Mouse (Mus musculus) stomach, postnatal 0 days (tissue): Measurements from ENCODE around the gene Krtap8-1. TPM values are rescaled to one million over a fixed set of nuclear protein-coding genes. Genes with fewer than 3 reads are reported as not detected.

Experiments used
- ATAC-seq: fragments of 200-750 bp; cut with Nextera tagmentation; 2 replicates; pipeline ENCODE4 v1.8.0; 2017; ENCODE audit not compliant: low FRiP score, low TSS enrichment
- DNase-seq: peaks from one replicate; pipeline ENCODE4 v3.0.0-alpha.2; 2016; ENCODE audit warnings: low spot score
- H3K27ac ChIP-seq: fragments of 300-500 bp; sonication (generic); replicated peaks from 2 replicates; pipeline ENCODE4 v1.5.1; 2014; ENCODE audit warnings: mild to moderate bottlenecking, control low read depth
- H3K27me3 ChIP-seq: fragments of 300-500 bp; sonication (generic); 2 replicates; pipeline ENCODE4 v1.6.1; 2014; ENCODE audit warnings: low read length; ENCODE audit not compliant: control insufficient read depth, insufficient read depth
- H3K36me3 ChIP-seq: fragments of 300-500 bp; sonication (generic); 2 replicates; pipeline ENCODE4 v1.6.1; 2014; ENCODE audit warnings: low read length, mixed read lengths; ENCODE audit not compliant: control insufficient read depth, insufficient read depth
- H3K4me1 ChIP-seq: fragments of 300-500 bp; sonication (generic); replicated peaks from 2 replicates; pipeline ENCODE4 v1.6.1; 2014; ENCODE audit warnings: antibody characterized with exemption; ENCODE audit not compliant: control insufficient read depth, insufficient read depth
- H3K4me2 ChIP-seq: fragments of 300-500 bp; sonication (generic); replicated peaks from 2 replicates; pipeline ENCODE4 v1.6.1; 2014; ENCODE audit warnings: low read depth, mild to moderate bottlenecking, control low read depth, moderate library complexity
- H3K4me3 ChIP-seq: fragments of 300-500 bp; sonication (generic); 2 replicates; pipeline ENCODE4 v1.5.1; 2014; ENCODE audit warnings: low read depth, low read length, control low read depth
- H3K9ac ChIP-seq: fragments of 300-500 bp; sonication (generic); 2 replicates; pipeline ENCODE4 v1.6.1; 2014; ENCODE audit warnings: mild to moderate bottlenecking, low read length, control low read depth, mixed read lengths
- H3K9me3 ChIP-seq: fragments of 300-500 bp; sonication (generic); 2 replicates; pipeline ENCODE4 v1.6.1; 2016; ENCODE audit warnings: low read length; ENCODE audit not compliant: control insufficient read depth
- CTCF ChIP-seq: IDR thresholded peaks from 2 replicates; pipeline ENCODE4 v1.5.1; 2016; ENCODE audit warnings: antibody characterized with exemption, low read depth, mild to moderate bottlenecking, moderate library complexity
- EP300 ChIP-seq: optimal IDR thresholded peaks from 2 replicates; pipeline ENCODE3; 2016; ENCODE audit warnings: antibody characterized with exemption
- WGBS: fragments of 180-500 bp; shearing (Covaris S2); extraction: QIAGEN DNeasy Blood & Tissue Kit; methylation state at CpG from one replicate; pipeline ENCODE4 v1.1.7; 2014; 5-methylcytosine and 5-hydroxymethylcytosine counted together
- polyA plus RNA-seq: library from polyadenylated mRNA; unstranded; fragments of >200 nt; fragmentation: Nextera tagmentation; extraction: Ambion mirVana; gene quantifications from 2 replicates; pipeline ENCODE4 v1.2.1, GENCODE M21; 2015

Gene Krtap8-1
- polyA plus RNA-seq, result not detected in 2 replicates

DNA sequence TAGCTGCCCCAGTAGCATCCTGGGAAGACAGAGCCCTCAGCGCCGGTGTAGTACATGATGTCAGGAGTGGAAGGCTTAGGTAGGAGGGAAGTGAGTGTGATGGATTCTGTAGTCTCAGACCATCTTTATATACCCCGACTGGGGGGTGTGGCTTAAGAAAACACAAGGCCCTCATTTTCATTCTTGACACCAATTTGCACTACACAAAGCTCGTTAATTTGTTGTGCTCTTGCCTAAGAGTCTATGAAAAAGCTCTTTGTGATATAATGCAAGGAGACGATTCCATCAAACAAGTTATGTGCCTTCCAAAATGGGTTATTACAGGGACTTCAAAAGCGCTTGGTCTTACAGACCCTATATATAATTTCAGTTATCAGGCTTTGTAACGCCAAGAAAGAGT, at the start of gene Krtap8-1:
TSS of gene Krtap8-1 (minus strand) at position 101 of the 400 bp plus-strand sequence.
- H3K4me2 ChIP-seq, result no peak within 1 kb of the TSS
- DNase-seq (no peak), ATAC-seq (no peak)
- no peaks in the 10 kb centered on the region for H3K9me3 ChIP-seq
- TF ChIP-seq CTCF, result no peak
- WGBS, result 84% methylated on average over 7 of the region's 7 CpGs
- no peak within 1 kb of the TSS for H3K9ac ChIP-seq
- no peak within 1 kb of the TSS for H3K4me3 ChIP-seq
- H3K36me3 ChIP-seq, result no peaks in the 10 kb centered on the region
- no peaks in the 10 kb centered on the region for H3K4me1 ChIP-seq
- no peak within 1 kb of the TSS for H3K27ac ChIP-seq
- no peaks in the 10 kb centered on the region for H3K27me3 ChIP-seq

DNA sequence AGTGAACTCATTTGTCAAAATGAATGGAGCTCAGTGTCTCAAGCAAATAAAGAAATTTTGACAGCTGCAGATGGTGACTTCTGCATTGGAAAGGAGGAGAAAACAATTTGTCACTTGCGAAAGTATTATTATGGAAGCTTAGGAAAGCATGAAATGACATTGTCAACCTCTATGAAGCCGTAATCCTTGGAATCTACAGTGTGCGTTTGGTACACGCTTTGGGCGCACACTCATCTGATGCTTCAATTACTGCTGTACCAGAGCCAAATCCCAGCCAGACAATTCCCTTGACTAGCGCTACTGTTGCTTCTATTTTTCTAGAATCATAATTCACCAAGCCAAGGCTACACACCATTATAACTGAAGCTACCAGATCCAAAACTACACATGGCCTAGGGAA, 49.6 kb upstream of the Krtap8-1 start:
- whole genome bisulfite sequencing, result 75% methylated on average over 6 of the region's 6 CpGs
- Histone ChIP-seq H3K27me3 (no peaks in the 10 kb centered on the region), H3K9me3 (no peaks in the 10 kb centered on the region), H3K36me3 (no peaks in the 10 kb centered on the region), H3K4me3 (no peak overlapping the region), H3K4me2 (no peak overlapping the region), H3K27ac (no peak overlapping the region), H3K9ac (no peak overlapping the region), H3K4me1 (no peaks in the 10 kb centered on the region)
- ATAC-seq (no peak), DNase-seq (no peak)
- TF ChIP-seq EP300 (no peak), CTCF (no peak)

DNA sequence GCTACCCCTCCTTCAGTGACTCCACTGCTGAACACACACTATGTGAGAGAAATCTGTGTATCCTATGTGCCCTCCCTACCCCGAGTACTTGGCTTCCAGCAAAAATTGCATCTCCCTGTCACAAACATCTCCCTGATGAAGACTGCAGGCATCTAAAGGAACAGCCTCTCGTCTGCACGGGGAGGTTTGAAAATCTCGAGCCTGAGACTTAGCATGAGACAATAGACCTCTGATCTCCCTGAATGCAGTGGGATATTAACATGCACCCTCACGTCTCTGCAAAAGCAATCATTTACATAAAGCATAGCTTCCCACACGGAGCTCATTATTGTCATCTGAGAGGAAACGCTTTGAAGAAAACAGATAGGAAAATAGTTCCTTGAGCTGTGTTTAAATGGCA, 42.8 kb upstream of the Krtap8-1 start:
- no peak for DNase-seq
- no peak overlapping the region for H3K27ac ChIP-seq
- H3K27me3 ChIP-seq, result no peaks in the 10 kb centered on the region
- H3K36me3 ChIP-seq, result no peaks in the 10 kb centered on the region
- no peaks in the 10 kb centered on the region for H3K4me1 ChIP-seq
- no peak overlapping the region for H3K4me2 ChIP-seq
- no peak for TF ChIP-seq EP300
- TF ChIP-seq CTCF, result no peak
- WGBS, result 37% methylated on average over 7 of the region's 7 CpGs
- no peak for ATAC-seq
- no peaks in the 10 kb centered on the region for H3K9me3 ChIP-seq
- H3K9ac ChIP-seq, result no peak overlapping the region
- H3K4me3 ChIP-seq, result no peak overlapping the region

DNA sequence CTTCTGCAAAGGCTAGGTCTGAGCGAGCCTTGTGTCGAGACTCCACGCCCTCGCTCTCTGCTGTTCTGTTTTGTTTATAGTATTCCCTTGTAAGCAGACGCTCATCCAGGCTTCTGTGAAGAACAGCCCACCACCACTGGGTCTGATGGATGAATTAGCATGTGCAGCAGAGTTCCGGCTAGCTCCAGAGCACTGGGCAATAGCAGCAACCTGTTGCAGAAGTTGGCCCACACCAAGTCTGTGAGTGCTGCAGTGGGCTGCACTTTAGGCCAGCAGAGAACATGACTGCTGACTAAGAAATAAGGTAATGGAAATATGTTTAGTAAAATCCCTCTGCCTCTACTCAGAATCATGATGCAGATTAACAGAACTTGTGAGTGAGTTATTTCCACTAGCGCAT, 42.1 kb upstream of the Krtap8-1 start:
- TF ChIP-seq CTCF (no peak), EP300 (no peak)
- Histone ChIP-seq H3K4me1 (no peaks in the 10 kb centered on the region), H3K27me3 (no peaks in the 10 kb centered on the region), H3K36me3 (no peaks in the 10 kb centered on the region), H3K4me2 (no peak overlapping the region), H3K9me3 (no peaks in the 10 kb centered on the region), H3K27ac (no peak overlapping the region), H3K9ac (no peak overlapping the region), H3K4me3 (no peak overlapping the region)
- ATAC-seq (no peak), DNase-seq (no peak)
- WGBS, result 39% methylated on average over 7 of the region's 7 CpGs

DNA sequence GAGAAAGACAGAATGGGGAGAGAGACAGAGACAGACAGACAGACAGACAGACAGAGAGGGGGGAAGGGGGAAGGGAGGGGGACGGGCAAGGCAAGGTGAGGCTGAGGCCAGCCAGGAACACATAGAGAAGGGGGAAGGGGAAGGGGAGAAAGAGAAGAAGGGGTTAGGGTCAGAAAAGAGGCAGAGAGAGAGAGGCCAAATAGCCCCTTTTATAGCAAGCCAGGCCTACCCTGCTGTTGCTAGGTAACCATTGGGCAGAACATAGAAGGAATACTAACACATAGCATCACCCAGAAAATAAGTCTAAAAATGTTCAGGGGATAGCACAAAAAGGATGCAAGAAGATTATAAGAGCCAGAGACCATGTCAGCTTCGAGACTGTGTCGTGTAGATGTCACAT, 40.6 kb upstream of the Krtap8-1 start:
- Histone ChIP-seq H3K9ac (no peak overlapping the region), H3K4me1 (no peaks in the 10 kb centered on the region), H3K27ac (no peak overlapping the region), H3K27me3 (no peaks in the 10 kb centered on the region), H3K36me3 (no peaks in the 10 kb centered on the region), H3K4me2 (no peak overlapping the region), H3K9me3 (no peaks in the 10 kb centered on the region), H3K4me3 (no peak overlapping the region)
- WGBS, result 78% methylated on average over 3 of the region's 3 CpGs
- no peak for ATAC-seq
- DNase-seq, result no peak
- no peak for TF ChIP-seq EP300
- no peak for TF ChIP-seq CTCF

DNA sequence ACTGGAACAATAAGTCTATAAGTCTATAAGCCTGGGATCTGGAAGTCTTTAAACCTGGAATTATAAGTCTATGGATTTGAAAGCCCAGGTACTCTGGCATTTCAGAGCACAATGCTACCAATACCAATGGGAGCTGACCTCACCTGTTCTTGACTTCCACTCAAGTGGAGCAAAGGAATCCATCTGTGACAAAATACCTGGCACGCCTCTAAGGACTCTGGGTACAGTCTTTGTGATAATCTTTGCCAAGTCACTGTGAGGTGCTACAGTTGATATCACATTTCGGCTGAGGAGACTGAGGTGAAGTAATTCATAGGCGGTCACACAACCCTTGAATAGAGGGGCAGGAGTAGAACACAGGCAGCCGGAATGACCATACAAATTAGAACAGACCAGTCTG, 33.2 kb upstream of the Krtap8-1 start:
- no peak for DNase-seq
- Histone ChIP-seq H3K36me3 (no peaks in the 10 kb centered on the region), H3K4me2 (no peak overlapping the region), H3K9ac (no peak overlapping the region), H3K4me1 (no peaks in the 10 kb centered on the region), H3K27ac (no peak overlapping the region), H3K27me3 (no peaks in the 10 kb centered on the region), H3K4me3 (no peak overlapping the region), H3K9me3 (no peaks in the 10 kb centered on the region)
- no peak for ATAC-seq
- WGBS, result 94% methylated on average over 4 of the region's 4 CpGs
- TF ChIP-seq CTCF, result no peak
- TF ChIP-seq EP300, result no peak

DNA sequence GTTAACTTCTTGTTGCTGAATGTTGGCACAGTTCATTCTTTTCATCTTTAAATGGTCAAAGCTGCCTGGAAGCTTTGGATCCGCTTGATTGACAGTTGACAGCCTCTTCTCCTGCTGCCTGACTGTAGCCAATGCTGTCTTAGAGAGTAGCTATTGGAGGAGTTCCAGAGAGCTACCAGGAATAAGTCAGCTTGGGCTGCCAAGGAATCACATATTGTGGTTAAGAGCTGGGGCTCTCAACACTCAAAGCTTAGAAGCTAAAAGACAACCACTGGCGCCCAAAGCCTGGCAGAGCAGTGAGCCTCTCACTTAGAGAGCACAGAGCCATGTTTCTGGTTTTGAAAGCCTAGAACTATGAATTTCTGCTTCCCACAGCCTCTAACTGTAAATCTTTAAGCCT, 32.8 kb upstream of the Krtap8-1 start:
- H3K9me3 ChIP-seq, result no peaks in the 10 kb centered on the region
- H3K27me3 ChIP-seq, result no peaks in the 10 kb centered on the region
- no peak overlapping the region for H3K4me3 ChIP-seq
- ATAC-seq (no peak), DNase-seq (no peak)
- 81% methylated on average over 2 of the region's 2 CpGs for WGBS
- TF ChIP-seq EP300, result no peak
- TF ChIP-seq CTCF, result no peak
- H3K9ac ChIP-seq, result no peak overlapping the region
- H3K4me2 ChIP-seq, result no peak overlapping the region
- no peaks in the 10 kb centered on the region for H3K36me3 ChIP-seq
- no peaks in the 10 kb centered on the region for H3K4me1 ChIP-seq
- no peak overlapping the region for H3K27ac ChIP-seq
